Mouse (Mus musculus): ENCODE measurements around the gene Fnip2.

Fnip2 gene

GRCm38 (mm10) chr3:79527921-79528320 is 39.7 kb downstream of the Fnip2 start:
- DNase-seq (ENCODE audit: low read depth): no peak

- no peak for DNase-seq (ENCODE audit: low read depth)
These were observed 40.1 kb downstream of the Fnip2 start for GRCm38 (mm10) chr3:79527521-79527920.

GRCm38 (mm10) chr3:79523349-79523748 is 44.2 kb downstream of the Fnip2 start:
- DNase-seq (ENCODE audit: low read depth): no peak

- no peak for DNase-seq (ENCODE audit: low read depth)
These were observed 47.7 kb downstream of the Fnip2 start for GRCm38 (mm10) chr3:79519862-79520261.

GRCm38 (mm10) chr3:79518761-79519527 is 48.7 kb downstream of the Fnip2 start:
- no peak for DNase-seq (ENCODE audit: low read depth)

GRCm38 (mm10) chr3:79517884-79518591 is 49.6 kb downstream of the Fnip2 start:
- no peak for DNase-seq (ENCODE audit: low read depth)

- DNase-seq (ENCODE audit: low read depth): no peak
These were observed 50.6 kb downstream of the Fnip2 start for GRCm38 (mm10) chr3:79516958-79517357.

GRCm38 (mm10) chr3:79516099-79516920 is 51.3 kb downstream of the Fnip2 start:
- no peak for DNase-seq (ENCODE audit: low read depth)

GRCm38 (mm10) chr3:79514304-79514703 is 53.3 kb downstream of the Fnip2 start:
- no peak for DNase-seq (ENCODE audit: low read depth)

- peak; percentile 8 for DNase-seq (ENCODE audit: low read depth)
These were observed 66.3 kb downstream of the Fnip2 start for GRCm38 (mm10) chr3:79501166-79501728.

GRCm38 (mm10) chr3:79500279-79500678 is 67.3 kb downstream of the Fnip2 start:
- no peak for DNase-seq (ENCODE audit: low read depth)

GRCm38 (mm10) chr3:79496668-79497067 is 70.9 kb downstream of the Fnip2 start:
- no peak for DNase-seq (ENCODE audit: low read depth)

- no peak for DNase-seq (ENCODE audit: low read depth)
These were observed 72.4 kb downstream of the Fnip2 start for GRCm38 (mm10) chr3:79495151-79495550.

GRCm38 (mm10) chr3:79494028-79494427 is 73.6 kb downstream of the Fnip2 start:
- DNase-seq (ENCODE audit: low read depth): no peak

GRCm38 (mm10) chr3:79493064-79493463 is 74.5 kb downstream of the Fnip2 start:
- no peak for DNase-seq (ENCODE audit: low read depth)

GRCm38 (mm10) chr3:79491614-79492013 is 76.0 kb downstream of the Fnip2 start:
- DNase-seq (ENCODE audit: low read depth): no peak

GRCm38 (mm10) chr3:79490102-79490501 is 77.5 kb downstream of the Fnip2 start:
- DNase-seq (ENCODE audit: low read depth): no peak

GRCm38 (mm10) chr3:79488025-79488424 is 79.6 kb downstream of the Fnip2 start:
- no peak for DNase-seq (ENCODE audit: low read depth)

GRCm38 (mm10) chr3:79484286-79485063 is 83.1 kb downstream of the Fnip2 start:
- DNase-seq (ENCODE audit: low read depth): no peak

- DNase-seq (ENCODE audit: low read depth): no peak
These were observed 88.7 kb downstream of the Fnip2 start for GRCm38 (mm10) chr3:79478880-79479279.

GRCm38 (mm10) chr3:79478400-79478799 is 89.2 kb downstream of the Fnip2 start:
- no peak for DNase-seq (ENCODE audit: low read depth)

Measured in fibroblast of lung, adult 2 months (primary cell).